Mouse (Mus musculus): ENCODE measurements around the gene Cggbp1. TPM values are rescaled to one million over a fixed set of nuclear protein-coding genes. Genes with fewer than 3 reads are reported as not detected.

Cggbp1 gene
- polyA plus RNA-seq, 1 experiment from 2014 or later = 86.9 TPM

GRCm38 (mm10) chr16:64878611-64879132 lies 26.9 kb downstream of the Cggbp1 start:
- no peaks in the 10 kb centered on the region for H3K27me3 ChIP-seq (ENCODE audit: control insufficient read depth, insufficient read depth, low read length)
- DNase-seq (ENCODE audit: low spot score) (no peak), ATAC-seq (ENCODE audit: low FRiP score) (no peak)
- H3K4me3 ChIP-seq (replicated peaks; ENCODE audit: low read length) = no peak overlapping the region
- no peaks in the 10 kb centered on the region for H3K4me1 ChIP-seq (replicated peaks; ENCODE audit: control insufficient read depth, insufficient read depth, low read length)
- H3K4me2 ChIP-seq (replicated peaks) = no peak overlapping the region
- no peak overlapping the region for H3K9ac ChIP-seq
- H3K36me3 ChIP-seq (replicated peaks; ENCODE audit: control insufficient read depth, insufficient read depth) = no peaks in the 10 kb centered on the region
- H3K9me3 ChIP-seq (ENCODE audit: control insufficient read depth, low read length) = no peaks in the 10 kb centered on the region
- 93% methylated on average over 3 of the region's 3 CpGs for WGBS
- no peak overlapping the region for H3K27ac ChIP-seq

- WGBS = 88% methylated on average over 5 of the region's 5 CpGs
- H3K9ac ChIP-seq = no peak overlapping the region
- H3K27ac ChIP-seq = no peak overlapping the region
- no peaks in the 10 kb centered on the region for H3K4me1 ChIP-seq (replicated peaks; ENCODE audit: control insufficient read depth, insufficient read depth, low read length)
- no peaks in the 10 kb centered on the region for H3K27me3 ChIP-seq (ENCODE audit: control insufficient read depth, insufficient read depth, low read length)
- H3K36me3 ChIP-seq (replicated peaks; ENCODE audit: control insufficient read depth, insufficient read depth) = no peaks in the 10 kb centered on the region
- no peak overlapping the region for H3K4me2 ChIP-seq (replicated peaks)
- DNase-seq (ENCODE audit: low spot score) (no peak), ATAC-seq (ENCODE audit: low FRiP score) (no peak)
- H3K9me3 ChIP-seq (ENCODE audit: control insufficient read depth, low read length) = no peaks in the 10 kb centered on the region
- no peak overlapping the region for H3K4me3 ChIP-seq (replicated peaks; ENCODE audit: low read length)
Measured at GRCm38 (mm10) chr16:64879735-64880134, 27.9 kb downstream of the Cggbp1 start.

- no peaks in the 10 kb centered on the region for H3K36me3 ChIP-seq (replicated peaks; ENCODE audit: control insufficient read depth, insufficient read depth)
- no peak overlapping the region for H3K27ac ChIP-seq
- no peaks in the 10 kb centered on the region for H3K4me1 ChIP-seq (replicated peaks; ENCODE audit: control insufficient read depth, insufficient read depth, low read length)
- DNase-seq (ENCODE audit: low spot score) (no peak), ATAC-seq (ENCODE audit: low FRiP score) (no peak)
- no peak overlapping the region for H3K4me3 ChIP-seq (replicated peaks; ENCODE audit: low read length)
- no peak overlapping the region for H3K9ac ChIP-seq
- no peaks in the 10 kb centered on the region for H3K9me3 ChIP-seq (ENCODE audit: control insufficient read depth, low read length)
- no peak overlapping the region for H3K4me2 ChIP-seq (replicated peaks)
- 61% methylated on average over 3 of the region's 3 CpGs for WGBS
- H3K27me3 ChIP-seq (ENCODE audit: control insufficient read depth, insufficient read depth, low read length) = no peaks in the 10 kb centered on the region
Measured at GRCm38 (mm10) chr16:64880986-64881385, 29.2 kb downstream of the Cggbp1 start.

GRCm38 (mm10) chr16:64881442-64881841 lies 29.6 kb downstream of the Cggbp1 start:
- H3K4me3 ChIP-seq (replicated peaks; ENCODE audit: low read length) = no peak overlapping the region
- ATAC-seq (ENCODE audit: low FRiP score) (no peak), DNase-seq (ENCODE audit: low spot score) (no peak)
- H3K36me3 ChIP-seq (replicated peaks; ENCODE audit: control insufficient read depth, insufficient read depth) = no peaks in the 10 kb centered on the region
- H3K4me1 ChIP-seq (replicated peaks; ENCODE audit: control insufficient read depth, insufficient read depth, low read length) = no peaks in the 10 kb centered on the region
- no peak overlapping the region for H3K9ac ChIP-seq
- no peak overlapping the region for H3K4me2 ChIP-seq (replicated peaks)
- no peak overlapping the region for H3K27ac ChIP-seq
- H3K27me3 ChIP-seq (ENCODE audit: control insufficient read depth, insufficient read depth, low read length) = no peaks in the 10 kb centered on the region
- H3K9me3 ChIP-seq (ENCODE audit: control insufficient read depth, low read length) = no peaks in the 10 kb centered on the region
- 84% methylated on average over 2 of the region's 2 CpGs for WGBS

- H3K9ac ChIP-seq = no peak overlapping the region
- WGBS = 69% methylated on average over 5 of the region's 5 CpGs
- ATAC-seq (ENCODE audit: low FRiP score) (no peak), DNase-seq (ENCODE audit: low spot score) (no peak)
- no peak overlapping the region for H3K4me3 ChIP-seq (replicated peaks; ENCODE audit: low read length)
- no peaks in the 10 kb centered on the region for H3K27me3 ChIP-seq (ENCODE audit: control insufficient read depth, insufficient read depth, low read length)
- no peaks in the 10 kb centered on the region for H3K36me3 ChIP-seq (replicated peaks; ENCODE audit: control insufficient read depth, insufficient read depth)
- no peaks in the 10 kb centered on the region for H3K4me1 ChIP-seq (replicated peaks; ENCODE audit: control insufficient read depth, insufficient read depth, low read length)
- no peaks in the 10 kb centered on the region for H3K9me3 ChIP-seq (ENCODE audit: control insufficient read depth, low read length)
- H3K27ac ChIP-seq = no peak overlapping the region
- H3K4me2 ChIP-seq (replicated peaks) = no peak overlapping the region
Measured at GRCm38 (mm10) chr16:64883896-64884295, 32.1 kb downstream of the Cggbp1 start.

GRCm38 (mm10) chr16:64884420-64884838 lies 32.6 kb downstream of the Cggbp1 start:
- no peak overlapping the region for H3K9ac ChIP-seq
- H3K4me1 ChIP-seq (replicated peaks; ENCODE audit: control insufficient read depth, insufficient read depth, low read length) = no peaks in the 10 kb centered on the region
- no peak overlapping the region for H3K4me2 ChIP-seq (replicated peaks)

GRCm38 (mm10) chr16:64885142-64885541 lies 33.3 kb downstream of the Cggbp1 start:
- WGBS = 17% methylated on average over 3 of the region's 3 CpGs
- Histone ChIP-seq H3K4me1 (replicated peaks; ENCODE audit: control insufficient read depth, insufficient read depth, low read length) (no peaks in the 10 kb centered on the region), H3K36me3 (replicated peaks; ENCODE audit: control insufficient read depth, insufficient read depth) (no peaks in the 10 kb centered on the region), H3K4me2 (replicated peaks) (no peak overlapping the region), H3K27ac (no peak overlapping the region), H3K9ac (no peak overlapping the region), H3K4me3 (replicated peaks; ENCODE audit: low read length) (no peak overlapping the region), H3K9me3 (ENCODE audit: control insufficient read depth, low read length) (no peaks in the 10 kb centered on the region), H3K27me3 (ENCODE audit: control insufficient read depth, insufficient read depth, low read length) (no peaks in the 10 kb centered on the region)
- ATAC-seq (ENCODE audit: low FRiP score) = no peak
- no peak for DNase-seq (ENCODE audit: low spot score)

More at GRCm38 (mm10) chr16:64884420-64884838, 32.6 kb downstream of the Cggbp1 start:
- Histone ChIP-seq H3K4me3 (replicated peaks; ENCODE audit: low read length) (no peak overlapping the region), H3K27ac (no peak overlapping the region), H3K9me3 (ENCODE audit: control insufficient read depth, low read length) (no peaks in the 10 kb centered on the region), H3K36me3 (replicated peaks; ENCODE audit: control insufficient read depth, insufficient read depth) (no peaks in the 10 kb centered on the region), H3K27me3 (ENCODE audit: control insufficient read depth, insufficient read depth, low read length) (no peaks in the 10 kb centered on the region)
- DNase-seq (ENCODE audit: low spot score) = no peak
- ATAC-seq (ENCODE audit: low FRiP score) = no peak
- 46% methylated on average over 3 of the region's 3 CpGs for WGBS

- no peaks in the 10 kb centered on the region for H3K36me3 ChIP-seq (replicated peaks; ENCODE audit: control insufficient read depth, insufficient read depth)
- H3K4me3 ChIP-seq (replicated peaks; ENCODE audit: low read length) = no peak overlapping the region
- H3K9ac ChIP-seq = no peak overlapping the region
- ATAC-seq (ENCODE audit: low FRiP score) = no peak
- H3K4me1 ChIP-seq (replicated peaks; ENCODE audit: control insufficient read depth, insufficient read depth, low read length) = no peaks in the 10 kb centered on the region
- WGBS = 41% methylated on average over 4 of the region's 4 CpGs
- DNase-seq (ENCODE audit: low spot score) = no peak
- no peaks in the 10 kb centered on the region for H3K9me3 ChIP-seq (ENCODE audit: control insufficient read depth, low read length)
- no peak overlapping the region for H3K4me2 ChIP-seq (replicated peaks)
- no peaks in the 10 kb centered on the region for H3K27me3 ChIP-seq (ENCODE audit: control insufficient read depth, insufficient read depth, low read length)
- no peak overlapping the region for H3K27ac ChIP-seq
Measured at GRCm38 (mm10) chr16:64885547-64885946, 33.8 kb downstream of the Cggbp1 start.

- 94% methylated on average over 3 of the region's 3 CpGs for WGBS
Measured at GRCm38 (mm10) chr16:64889496-64889895, 37.7 kb downstream of the Cggbp1 start.

GRCm38 (mm10) chr16:64899084-64899483 lies 47.3 kb downstream of the Cggbp1 start:
- H3K9me3 ChIP-seq (ENCODE audit: control insufficient read depth, low read length) = no peaks in the 10 kb centered on the region
- no peak overlapping the region for H3K27ac ChIP-seq
- ATAC-seq (ENCODE audit: low FRiP score) (no peak), DNase-seq (ENCODE audit: low spot score) (no peak)
- H3K27me3 ChIP-seq (ENCODE audit: control insufficient read depth, insufficient read depth, low read length) = no peaks in the 10 kb centered on the region
- H3K9ac ChIP-seq = no peak overlapping the region
- H3K4me2 ChIP-seq (replicated peaks) = no peak overlapping the region
- H3K4me3 ChIP-seq (replicated peaks; ENCODE audit: low read length) = no peak overlapping the region
- no peaks in the 10 kb centered on the region for H3K36me3 ChIP-seq (replicated peaks; ENCODE audit: control insufficient read depth, insufficient read depth)
- H3K4me1 ChIP-seq (replicated peaks; ENCODE audit: control insufficient read depth, insufficient read depth, low read length) = no peaks in the 10 kb centered on the region
- 90% methylated on average over 2 of the region's 2 CpGs for WGBS

More at GRCm38 (mm10) chr16:64889496-64889895, 37.7 kb downstream of the Cggbp1 start:
- Histone ChIP-seq H3K9me3 (ENCODE audit: control insufficient read depth, low read length) (no peaks in the 10 kb centered on the region), H3K9ac (no peak overlapping the region), H3K4me3 (replicated peaks; ENCODE audit: low read length) (no peak overlapping the region), H3K27ac (no peak overlapping the region), H3K27me3 (ENCODE audit: control insufficient read depth, insufficient read depth, low read length) (no peaks in the 10 kb centered on the region), H3K4me2 (replicated peaks) (no peak overlapping the region), H3K4me1 (replicated peaks; ENCODE audit: control insufficient read depth, insufficient read depth, low read length) (no peaks in the 10 kb centered on the region), H3K36me3 (replicated peaks; ENCODE audit: control insufficient read depth, insufficient read depth) (no peaks in the 10 kb centered on the region)
- no peak for DNase-seq (ENCODE audit: low spot score)
- ATAC-seq (ENCODE audit: low FRiP score) = no peak
